Comparison of ENCODE assay signal across 17 mouse cellular contexts in the genomic region with DNA sequence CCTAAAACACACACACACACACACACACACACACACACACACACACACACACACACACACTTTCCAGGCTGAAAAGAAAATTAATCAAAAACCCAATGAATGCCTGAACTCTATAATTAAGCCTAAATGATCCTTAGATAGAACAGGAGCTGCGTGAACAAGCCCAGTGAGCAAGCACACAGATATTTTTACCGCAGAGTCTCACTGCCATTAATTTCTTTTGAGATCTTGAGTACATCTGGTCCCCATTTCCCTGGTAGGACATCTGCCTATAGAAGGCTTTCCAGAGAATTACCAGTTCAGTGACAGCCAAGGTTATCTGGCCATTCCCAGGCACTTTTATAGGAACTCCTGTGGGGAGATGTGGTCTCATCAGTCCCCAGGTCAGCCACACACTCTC.
DNase-seq lines count a peak whose midpoint lies in the region; ATAC-seq and TF ChIP-seq lines count a peak whose summit lies in the region.
"Had no signal": no experiment of that assay in that cellular context is flagged by ENCODE, and none has a peak within 500 bp of the region (broad histone marks: within the 10 kb centered on the region; RNA-seq: fewer than 3 reads in every experiment).

No protein-coding gene starts in this region.

- no peak for TF ChIP-seq POLR2A in olfactory bulb, adult 2 months (IDR thresholded peaks at IDR 0.05; ENCODE audit: insufficient read depth, low read depth, low read length)

- peaks cover 15% of the 10 kb centered on the region for H3K4me1 ChIP-seq in forebrain, embryonic 16.5 days (replicated peaks; ENCODE audit: control insufficient read depth, insufficient read depth, low read length)
- peaks cover 34% of the 10 kb centered on the region for H3K4me1 ChIP-seq in midbrain, embryonic 13.5 days (replicated peaks)
- H3K4me1 ChIP-seq in olfactory bulb, adult 2 months (ENCODE audit: control insufficient read depth, insufficient read depth, low read length): peaks cover 16% of the 10 kb centered on the region
- H3K4me1 ChIP-seq in kidney, embryonic 14.5 days (ENCODE audit: control insufficient read depth, insufficient read depth, low read length): no peaks in the 10 kb centered on the region
- H3K4me1 ChIP-seq: heart, embryonic 15.5 days; limb, embryonic 15.5 days had no signal

- H3K9me3 ChIP-seq in forebrain, embryonic 16.5 days (ENCODE audit: control insufficient read depth, low read length): no peaks in the 10 kb centered on the region
- no peaks in the 10 kb centered on the region for H3K9me3 ChIP-seq in midbrain, embryonic 13.5 days
- H3K9me3 ChIP-seq in kidney, embryonic 14.5 days (ENCODE audit: control insufficient read depth, low read length): no peaks in the 10 kb centered on the region
- H3K9me3 ChIP-seq: heart, embryonic 15.5 days; limb, embryonic 15.5 days had no signal

- 27% methylated on average over 2 of the region's 2 CpGs for WGBS in forebrain, embryonic 16.5 days
- WGBS in midbrain, embryonic 13.5 days: 57% methylated on average over 2 of the region's 2 CpGs
- 27% methylated on average over 2 of the region's 2 CpGs for WGBS in olfactory bulb, adult 2 months
- WGBS in kidney, embryonic 14.5 days: 79% methylated on average over 2 of the region's 2 CpGs

- peak; percentile 2; the same call in 1 of the 2 replicates for ATAC-seq in forebrain, embryonic 16.5 days
- no peak for ATAC-seq in midbrain, embryonic 13.5 days
- no peak for ATAC-seq in kidney, embryonic 14.5 days (ENCODE audit: low FRiP score, low TSS enrichment)
- ATAC-seq: liver, postnatal 0 days had no signal

- H3K27ac ChIP-seq in left cerebral cortex, adult 2 months: peak overlapping the region; percentile 28; the same call in 1 of the 2 replicates
- H3K27ac ChIP-seq in forebrain, embryonic 16.5 days (ENCODE audit: low read length): peak overlapping the region; percentile 19; the same call in 1 of the 2 replicates
- peak overlapping the region; percentile 85 for H3K27ac ChIP-seq in midbrain, embryonic 13.5 days
- peak overlapping the region; percentile 58 for H3K27ac ChIP-seq in olfactory bulb, adult 2 months (ENCODE audit: insufficient read depth, low read depth, low read length)
- no peak overlapping the region for H3K27ac ChIP-seq in kidney, embryonic 14.5 days (ENCODE audit: low read depth, low read length)
- H3K27ac ChIP-seq in gastrocnemius, adult 2 months: no peak overlapping the region
- H3K27ac ChIP-seq: heart, adult 2 months; heart, embryonic 15.5 days; limb, embryonic 15.5 days had no signal

- H3K9ac ChIP-seq in forebrain, embryonic 16.5 days (replicated peaks; ENCODE audit: low read depth, low read length): no peak overlapping the region
- no peak overlapping the region for H3K9ac ChIP-seq in midbrain, embryonic 13.5 days (replicated peaks)
- H3K9ac ChIP-seq in kidney, embryonic 14.5 days (ENCODE audit: low read depth, low read length): no peak overlapping the region
- H3K9ac ChIP-seq: heart, embryonic 15.5 days; limb, embryonic 15.5 days; liver, postnatal 0 days had no signal

- TF ChIP-seq CTCF in left cerebral cortex, adult 2 months (IDR thresholded peaks at IDR 0.05): no peak
- TF ChIP-seq CTCF in olfactory bulb, adult 2 months (IDR thresholded peaks at IDR 0.05; ENCODE audit: insufficient read depth, low read depth, low read length): no peak
- no peak for TF ChIP-seq CTCF in gastrocnemius, adult 2 months (IDR thresholded peaks at IDR 0.05)

- no peaks in the 10 kb centered on the region for H3K36me3 ChIP-seq in forebrain, embryonic 16.5 days (ENCODE audit: control insufficient read depth, insufficient read depth)
- H3K36me3 ChIP-seq in midbrain, embryonic 13.5 days: peaks cover 12% of the 10 kb centered on the region
- H3K36me3 ChIP-seq in kidney, embryonic 14.5 days (ENCODE audit: control insufficient read depth, insufficient read depth, low read length): no peaks in the 10 kb centered on the region
- H3K36me3 ChIP-seq: heart, embryonic 15.5 days; limb, embryonic 15.5 days had no signal

- intact Hi-C loops in left cerebral cortex, adult 2 months (cut with DNase I): loop anchor here (5.0 kb wide), 1 partner anchor 81 kb away; a partner anchor contains a TSS
- intact Hi-C loops in gastrocnemius, adult 2 months (cut with DNase I): no loop called here

- H3K4me2 ChIP-seq in forebrain, embryonic 16.5 days (ENCODE audit: low read length): no peak overlapping the region
- H3K4me2 ChIP-seq in midbrain, embryonic 13.5 days (replicated peaks): no peak overlapping the region
- H3K4me2 ChIP-seq in kidney, embryonic 14.5 days (replicated peaks; ENCODE audit: low read depth, low read length): no peak overlapping the region
- H3K4me2 ChIP-seq: heart, embryonic 15.5 days; limb, embryonic 15.5 days had no signal

- no peak overlapping the region for H3K4me3 ChIP-seq in left cerebral cortex, adult 2 months
- no peak overlapping the region for H3K4me3 ChIP-seq in forebrain, embryonic 16.5 days (replicated peaks; ENCODE audit: low read length)
- H3K4me3 ChIP-seq in midbrain, embryonic 13.5 days (replicated peaks): no peak overlapping the region
- no peak overlapping the region for H3K4me3 ChIP-seq in olfactory bulb, adult 2 months (ENCODE audit: insufficient read depth, low read depth, low read length)
- H3K4me3 ChIP-seq in kidney, embryonic 14.5 days (ENCODE audit: low read length): no peak overlapping the region
- no peak overlapping the region for H3K4me3 ChIP-seq in gastrocnemius, adult 2 months
- H3K4me3 ChIP-seq: heart, adult 2 months; heart, embryonic 15.5 days; limb, embryonic 15.5 days had no signal

- DNase-seq in left cerebral cortex, adult 2 months (ENCODE audit: extremely low spot score in 1 of 2, low spot score in 2 of 2): no peak
- no peak for DNase-seq in left cerebral cortex, adult 8-10 months (ENCODE audit: low spot score in 2 of 2)
- no peak for DNase-seq in gastrocnemius, adult 2 months
- DNase-seq: adrenal gland, adult 8-10 months; B cell, adult 2 months; cerebellum, adult 9-11 months; gastrocnemius, postnatal 10 days; heart, adult 2 months; kidney, adult 18-20 months; kidney, postnatal 25 days; liver, postnatal 0 days had no signal

- H3K27me3 ChIP-seq in forebrain, embryonic 16.5 days (replicated peaks; ENCODE audit: control insufficient read depth, insufficient read depth, low read length): no peaks in the 10 kb centered on the region
- H3K27me3 ChIP-seq in midbrain, embryonic 13.5 days: no peaks in the 10 kb centered on the region
- H3K27me3 ChIP-seq in kidney, embryonic 14.5 days (ENCODE audit: control insufficient read depth, insufficient read depth, low read length): no peaks in the 10 kb centered on the region
- H3K27me3 ChIP-seq: heart, embryonic 15.5 days; limb, embryonic 15.5 days had no signal

Comparison
In these comparisons a context has a peak if more than half of its experiments do, and no peak if none do; other contexts are left out.
1. H3K27ac ChIP-seq: peak in left cerebral cortex, adult 2 months (single experiment), forebrain, embryonic 16.5 days (single experiment), midbrain, embryonic 13.5 days (single experiment) and olfactory bulb, adult 2 months (single experiment); none in kidney, embryonic 14.5 days (single experiment) and gastrocnemius, adult 2 months (single experiment).